Mouse (Mus musculus) heart, adult 9 months (tissue): Measurements from ENCODE around the gene Foxp4.

Experiments used
- DNase-seq, 2 experiments: peaks; one replicate each; pipeline ENCODE4 v3.0.0; 2022; ENCODE audit warnings: low spot score in 2 of 2

Foxp4 gene

DNA sequence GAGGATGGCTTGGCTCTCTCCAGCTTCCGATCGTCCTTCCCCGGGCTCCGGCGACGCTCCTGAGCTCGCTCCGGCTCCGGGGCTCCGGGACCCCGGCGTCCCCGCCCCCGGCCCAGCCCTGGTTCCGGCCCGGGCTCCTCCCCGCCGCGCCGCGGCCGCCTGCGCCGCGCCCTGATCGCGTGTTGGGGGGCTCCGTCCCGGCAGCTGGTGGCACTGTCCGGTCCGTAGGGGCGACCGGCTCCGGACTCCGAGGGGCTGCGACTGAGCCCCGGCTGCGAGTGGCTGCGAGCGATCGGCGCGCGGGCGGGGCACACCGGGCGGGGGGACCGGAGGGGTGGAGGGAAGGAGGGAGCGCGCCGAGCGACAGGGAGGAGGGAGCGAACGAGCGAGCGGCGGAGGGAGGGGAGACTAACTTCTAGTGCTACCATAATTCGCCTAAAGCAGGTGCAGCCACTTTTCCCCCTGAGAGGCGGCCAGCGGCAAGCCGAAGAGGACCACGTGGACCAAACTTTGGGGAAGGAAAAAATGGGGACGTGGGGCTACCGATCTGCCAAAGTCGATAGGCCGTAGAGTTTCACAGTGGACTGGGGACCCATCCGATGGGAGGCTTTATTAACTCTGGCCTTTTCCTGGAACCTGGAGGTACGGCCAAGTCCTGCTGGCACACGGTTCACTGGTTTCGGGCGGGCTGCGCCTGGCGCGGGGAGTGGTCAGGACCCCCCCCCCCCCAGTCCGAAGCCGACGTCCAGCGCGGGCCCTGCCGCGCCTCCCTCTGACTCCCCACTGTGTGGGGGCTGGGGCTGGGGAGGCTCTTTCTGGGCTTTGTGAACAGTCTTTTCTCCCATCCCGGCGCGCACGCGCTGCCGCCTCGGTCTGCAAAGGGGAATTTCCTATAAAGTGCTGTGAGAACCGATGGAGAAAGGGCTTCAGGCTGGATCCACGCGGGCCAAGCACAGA, at the start of gene Foxp4:
Gene Foxp4, minus strand, starts transcription at position 263 of the 957 bp plus-strand sequence.
- peak; percentile 79 to 83 for DNase-seq

DNA sequence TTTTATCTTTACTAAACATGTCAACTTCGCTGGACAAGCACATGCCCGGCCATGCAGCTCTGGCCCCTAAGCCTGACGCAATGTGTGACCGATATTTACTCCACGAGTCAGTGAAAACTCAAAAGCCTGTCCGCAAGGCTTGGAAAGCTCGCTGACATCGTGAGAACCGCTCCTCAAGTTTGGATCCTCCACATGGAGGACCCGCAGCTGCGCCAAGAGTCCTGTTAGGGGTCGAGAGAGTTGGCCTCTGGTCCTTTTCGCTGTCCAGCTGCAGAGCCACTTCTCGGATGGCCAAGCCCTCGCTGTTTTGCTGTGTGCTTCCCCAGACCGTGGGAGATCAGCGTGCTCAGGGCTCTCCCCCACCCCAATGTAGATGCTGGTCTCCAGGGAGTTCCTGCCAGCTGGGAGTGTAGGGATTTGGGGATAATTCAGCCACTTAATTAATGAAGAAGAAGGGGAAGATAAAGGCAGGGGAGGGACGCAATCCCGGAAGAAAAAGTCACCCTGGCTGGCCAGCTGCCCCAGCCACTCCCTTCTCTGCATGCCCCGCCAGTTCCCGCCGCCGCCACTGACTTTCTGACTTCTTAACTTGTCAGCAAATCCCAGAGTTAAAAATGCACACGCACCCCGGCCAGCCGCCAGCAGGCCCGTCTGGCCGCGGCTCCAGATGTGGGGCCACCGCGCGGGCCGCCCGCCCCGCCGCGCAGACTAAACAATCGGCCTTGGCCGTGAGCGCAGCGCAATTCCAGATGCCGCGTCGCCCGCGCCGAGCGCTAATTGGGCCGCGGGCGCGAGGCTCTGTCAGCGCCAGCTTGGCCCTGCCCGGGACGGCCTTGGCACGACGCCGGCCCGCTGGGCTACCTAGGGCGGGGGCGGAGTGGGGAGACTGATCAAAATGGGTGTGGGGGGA, 49.4 kb upstream of the Foxp4 start:
- DNase-seq, result peak; percentile 81 to 85

- no peak for DNase-seq
Observed at GRCm38 (mm10) chr17:47965885-47966505, 41.5 kb upstream of the Foxp4 start.

DNA sequence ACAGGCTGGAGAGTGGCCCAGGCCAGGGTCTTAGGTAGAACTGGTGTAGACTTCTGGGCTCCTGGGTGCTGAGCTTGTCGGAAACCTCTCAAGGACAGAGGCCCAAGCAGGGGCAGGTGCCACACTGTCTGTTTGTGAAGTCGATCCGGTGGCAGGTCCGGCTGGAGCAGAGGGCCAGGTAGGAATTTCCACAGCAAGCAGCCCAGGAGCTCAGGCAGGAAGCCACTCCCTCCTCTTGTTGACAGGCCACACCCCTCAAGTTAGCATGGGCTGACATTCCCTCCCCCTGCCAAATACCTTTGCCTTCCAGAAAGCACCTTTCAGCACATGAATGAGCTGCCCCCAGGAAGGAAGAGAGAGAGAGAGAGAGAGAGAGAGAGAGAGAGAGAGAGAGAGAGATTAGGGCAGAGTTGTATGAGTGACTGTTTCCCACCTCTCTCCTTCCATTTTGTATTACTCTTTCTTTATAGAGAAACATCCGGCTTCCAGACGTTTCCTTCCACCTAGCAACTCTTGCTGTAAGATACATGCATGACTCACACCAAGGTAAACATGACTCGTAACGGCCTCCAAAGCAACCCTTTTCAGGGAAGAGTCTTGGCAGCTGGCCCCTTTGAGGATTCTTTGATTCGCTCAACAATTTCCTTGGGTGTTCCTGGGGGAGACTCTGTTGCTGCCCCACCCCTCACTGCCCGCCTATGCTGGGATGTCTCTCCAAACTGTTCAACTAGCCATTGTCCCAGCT, 33.8 kb upstream of the Foxp4 start:
- no peak for DNase-seq

GRCm38 (mm10) chr17:47956486-47956885, 32.0 kb upstream of the Foxp4 start:
- DNase-seq, result no peak

DNA sequence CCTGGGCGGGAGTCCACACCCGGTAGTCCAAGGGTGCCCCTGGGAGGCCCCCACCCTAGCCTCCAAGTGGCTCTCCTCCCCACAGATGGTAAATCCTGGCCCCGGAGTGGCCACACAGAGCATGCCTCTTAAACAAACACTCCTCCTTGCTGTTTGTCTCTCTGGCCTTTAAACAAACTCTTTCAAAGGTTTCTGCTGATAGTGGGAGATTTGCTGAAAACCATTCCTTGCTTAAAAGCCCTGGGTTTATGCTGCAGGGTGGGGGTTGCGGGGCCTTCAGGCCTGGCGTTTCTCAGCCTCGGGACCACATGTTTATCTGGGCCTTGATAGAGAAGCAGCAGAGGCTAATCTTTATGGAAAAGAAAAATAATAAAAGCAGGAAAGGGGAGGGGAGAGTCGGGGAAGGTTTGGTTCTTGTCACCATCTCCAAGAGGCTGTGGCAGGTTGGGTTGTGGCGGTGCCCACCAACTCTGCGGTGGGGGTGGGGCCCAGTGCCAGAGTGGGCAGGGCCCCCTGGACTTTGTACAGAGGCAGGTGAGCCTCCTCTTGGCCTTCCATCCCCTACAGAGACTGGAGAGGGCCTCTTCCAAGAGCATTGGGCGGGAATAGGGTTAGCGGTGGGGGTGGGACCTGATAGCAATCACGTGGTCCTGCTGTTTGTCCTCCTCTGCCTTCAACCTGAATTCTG, 30.8 kb upstream of the Foxp4 start:
- DNase-seq, result no peak

DNA sequence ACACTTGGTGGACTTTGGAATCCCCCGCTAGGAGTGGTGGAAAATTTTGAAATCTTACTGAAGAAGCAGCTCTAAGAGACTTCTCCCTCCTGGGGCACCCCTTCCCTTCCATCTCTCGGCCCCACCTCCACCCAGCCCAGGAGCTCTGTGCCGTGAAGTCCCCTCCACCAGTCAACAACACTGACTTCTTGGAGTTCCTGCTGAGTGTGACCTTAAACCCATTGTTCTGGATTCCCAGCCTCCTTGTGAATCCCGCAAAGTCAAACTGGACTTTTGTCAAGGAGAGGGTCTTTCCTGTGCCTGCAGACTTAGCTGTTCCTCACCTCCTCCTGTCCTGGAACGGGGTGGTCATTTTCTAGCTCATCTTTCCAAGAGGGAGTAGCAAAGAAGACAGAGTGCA, 28.8 kb upstream of the Foxp4 start:
- no peak for DNase-seq

DNA sequence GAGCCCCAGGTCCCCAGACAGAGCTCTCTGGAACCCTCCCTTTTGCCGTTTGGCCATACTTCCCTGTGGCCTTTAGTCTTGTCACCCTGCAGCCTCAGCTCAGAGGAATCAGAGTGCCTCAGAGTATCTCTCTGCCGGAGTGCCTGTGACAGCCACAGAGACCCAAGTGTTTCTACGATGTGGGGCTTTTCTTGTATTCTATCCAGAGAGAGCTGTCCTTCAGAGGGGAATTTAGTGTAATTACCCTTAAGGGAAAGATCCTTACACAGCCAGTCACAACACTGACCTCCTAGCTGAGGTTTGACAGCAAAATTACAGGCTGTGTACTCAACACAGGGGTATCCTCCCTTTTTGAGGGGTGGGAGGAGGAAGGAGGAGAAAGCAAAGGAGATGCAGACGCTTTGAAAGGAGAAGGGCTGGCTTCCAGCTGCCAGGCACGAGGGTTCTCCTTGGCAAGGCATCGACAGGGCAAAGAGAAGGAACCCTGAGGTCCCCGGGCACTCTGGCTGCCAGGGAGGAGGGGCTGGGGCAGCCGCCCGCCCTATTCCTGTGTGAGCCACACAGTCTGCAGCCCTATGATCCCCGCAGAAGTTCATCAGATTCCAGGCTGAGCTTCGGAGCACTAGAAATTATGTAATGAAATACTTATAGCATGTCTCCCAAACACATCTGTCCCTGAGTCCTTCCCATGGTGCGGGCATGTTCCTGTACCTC, 28.1 kb upstream of the Foxp4 start:
- DNase-seq, result no peak

DNA sequence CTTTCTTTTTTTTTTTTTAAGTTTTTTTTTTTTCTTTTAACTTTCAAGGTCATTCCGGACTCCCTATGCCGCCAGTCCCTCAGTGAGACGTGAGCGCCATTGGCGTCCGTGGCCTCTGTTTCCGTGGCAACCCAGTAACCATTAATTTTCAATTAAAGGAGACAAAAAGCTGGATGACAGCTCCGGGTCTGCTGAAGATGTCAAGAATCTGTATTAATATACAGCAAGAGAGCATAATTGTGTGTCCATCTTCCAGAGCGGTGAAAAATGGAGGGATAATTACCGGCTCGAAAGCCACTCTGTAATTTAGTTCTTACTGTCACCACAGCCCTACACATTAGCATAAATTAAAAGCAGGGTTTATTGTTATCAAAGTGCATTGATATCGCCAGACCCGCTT, 27.0 kb upstream of the Foxp4 start:
- no peak for DNase-seq

GRCm38 (mm10) chr17:47950831-47951230, 26.4 kb upstream of the Foxp4 start:
- no peak for DNase-seq

DNA sequence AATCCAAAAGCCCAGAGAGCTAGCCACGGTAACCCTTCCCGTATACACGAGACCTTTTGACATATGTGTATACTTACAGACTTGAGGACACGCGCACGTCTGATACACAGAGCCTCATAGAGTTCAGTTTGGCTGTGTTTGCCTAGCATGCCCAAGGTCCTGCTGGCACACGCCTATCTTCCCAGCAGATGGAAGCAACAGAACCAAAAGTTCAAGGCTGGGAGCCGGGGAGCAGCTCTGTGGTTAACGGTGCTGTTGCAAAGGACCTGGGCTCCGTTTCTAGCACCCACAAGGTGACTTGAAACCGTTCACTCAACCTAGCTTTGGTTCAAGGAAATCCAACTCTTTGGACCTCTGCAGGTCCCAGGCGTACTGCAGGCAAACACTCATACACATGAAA, 25.0 kb upstream of the Foxp4 start:
- no peak for DNase-seq

- no peak for DNase-seq
Observed at GRCm38 (mm10) chr17:47948753-47949152, 24.3 kb upstream of the Foxp4 start.

GRCm38 (mm10) chr17:47946921-47947420, 22.5 kb upstream of the Foxp4 start:
- no peak for DNase-seq

GRCm38 (mm10) chr17:47946111-47946510, 21.7 kb upstream of the Foxp4 start:
- DNase-seq, result no peak

- no peak for DNase-seq
Observed at GRCm38 (mm10) chr17:47943103-47943870, 18.8 kb upstream of the Foxp4 start.

DNA sequence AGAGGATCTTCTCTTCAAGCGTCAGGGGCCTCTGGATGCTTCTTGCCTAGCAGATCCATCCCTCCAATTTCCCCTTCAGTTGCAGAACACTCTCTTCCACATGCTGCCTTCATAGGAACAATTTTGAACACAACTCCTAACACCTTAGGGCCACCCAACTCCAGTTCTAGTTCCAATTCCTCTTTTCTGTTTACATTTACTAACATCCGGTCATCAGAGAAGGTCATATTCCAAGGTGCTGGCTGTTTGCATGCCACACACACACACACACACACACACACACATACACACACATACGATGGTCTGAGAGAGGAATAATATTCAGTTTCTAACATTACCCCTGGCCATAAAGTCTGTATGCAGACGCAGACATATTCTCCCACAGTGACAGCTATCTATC, 17.6 kb upstream of the Foxp4 start:
- no peak for DNase-seq

DNA sequence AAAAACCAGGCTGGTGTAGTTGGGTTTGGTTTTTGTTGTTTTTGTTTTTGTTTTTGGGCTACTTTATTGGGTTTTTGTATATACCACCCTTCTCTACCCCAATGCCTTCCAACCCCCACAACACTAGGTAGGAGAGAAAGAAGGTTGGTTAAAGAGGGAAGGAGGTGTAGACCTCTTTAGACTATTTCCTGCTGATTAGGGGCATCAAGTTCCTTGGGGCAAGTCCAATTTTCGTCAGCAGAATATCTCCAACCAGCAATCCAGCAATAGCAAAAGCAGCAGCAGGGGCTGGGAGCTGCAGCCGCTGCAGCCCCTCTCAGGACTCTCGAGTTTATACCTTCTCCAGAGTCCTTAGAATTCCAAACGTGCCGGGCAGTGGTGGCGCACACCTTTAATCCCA, 14.4 kb upstream of the Foxp4 start:
- no peak for DNase-seq

- DNase-seq, result no peak
Observed at GRCm38 (mm10) chr17:47937926-47938600, 13.6 kb upstream of the Foxp4 start.

DNA sequence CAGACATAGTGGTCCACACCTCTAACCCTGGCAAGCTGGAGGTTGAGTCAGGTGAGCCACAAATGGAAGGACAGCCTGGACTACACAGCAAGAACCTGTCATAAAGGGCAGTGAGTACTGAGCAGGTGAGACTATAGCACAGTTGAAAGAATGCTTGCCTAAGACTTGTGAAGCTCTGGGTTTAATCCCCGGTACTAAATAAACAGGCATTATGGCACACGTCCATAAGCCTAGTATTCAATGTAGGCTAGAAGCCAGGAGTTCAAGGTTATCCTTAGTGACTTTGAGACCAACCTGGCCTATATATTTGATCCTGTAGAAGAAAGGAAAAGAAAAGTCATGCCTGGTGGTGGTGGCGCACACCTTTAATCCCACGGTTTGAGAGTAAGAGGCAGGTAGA, 12.1 kb upstream of the Foxp4 start:
- no peak for DNase-seq
